Mouse (Mus musculus) Patski (cell line): ENCODE data around the gene Ncoa3. TPM values are rescaled to one million over a fixed set of nuclear protein-coding genes. Genes with fewer than 3 reads are reported as not detected.
A peak's percentile ranks its signal among the peaks of the same experiment; 100 is the strongest.

ENCODE experiments used
- ATAC-seq: fragments of 100-300 bp; one replicate; pipeline ENCODE4 v1.8.0; 2021
- CTCF ChIA-PET: fragments of 350-600 bp; sonication (Branson Sonifier 250); formaldehyde crosslinking; loops from one replicate; lab custom pipeline; 2022; ENCODE audit warnings: inconsistent platforms; lab: Charles Lee
- POLR2A ChIA-PET: fragments of 350-600 bp; sonication (Branson Sonifier 250); formaldehyde crosslinking; loops from one replicate; lab custom pipeline; 2022; ENCODE audit warnings: antibody characterized with exemption, inconsistent platforms; lab: Charles Lee
- DNase-seq: peaks from one replicate; pipeline ENCODE4 v3.0.0-alpha.2; 2011; ENCODE audit warnings: low read depth, low spot score
- H3K27me3 ChIP-seq: fragments of 371-371 bp; one replicate; pipeline ENCODE4 v1.5.1; 2021
- CTCF ChIP-seq: fragments of 100-300 bp; IDR thresholded peaks from one replicate; pipeline ENCODE4 v1.5.1; 2021
- in situ Hi-C: fragments of 300-500 bp; cut with MboI; formaldehyde crosslinking; loops from 3 replicates; pipeline ENCODE4 v1.11.1; 2018; ENCODE audit warnings: low pct_unique_long_range_greater_than_20kb, mixed read lengths
- polyA plus RNA-seq: library from polyadenylated mRNA; unstranded; gene quantifications from one replicate; pipeline ENCODE4 v1.2.3, GENCODE M21; 2021

Gene Ncoa3
- polyA plus RNA-seq, 1 experiment from 2014 or later = 22.5 TPM

- in situ Hi-C loops = no loop called here
- no peak for ATAC-seq
- CTCF ChIA-PET = no interaction called here
- POLR2A ChIA-PET = no interaction called here
- no peak for DNase-seq
- no peaks in the 10 kb centered on the region for H3K27me3 ChIP-seq
- TF ChIP-seq CTCF = no peak
These were observed 36.2 kb upstream of the Ncoa3 start for GRCm38 (mm10) chr2:165956096-165956740.

- DNase-seq (no peak), ATAC-seq (no peak)
- H3K27me3 ChIP-seq = no peaks in the 10 kb centered on the region
- no peak for TF ChIP-seq CTCF
- in situ Hi-C loops = no loop called here
- POLR2A ChIA-PET = no interaction called here
- CTCF ChIA-PET = no interaction called here
These were observed 35.1 kb upstream of the Ncoa3 start for GRCm38 (mm10) chr2:165957257-165957828.

GRCm38 (mm10) chr2:165958556-165958955 is 33.9 kb upstream of the Ncoa3 start:
- TF ChIP-seq CTCF = no peak
- ATAC-seq = no peak
- DNase-seq = no peak
- in situ Hi-C loops = no loop called here
- ChIA-PET POLR2A (no interaction called here), CTCF (no interaction called here)
- H3K27me3 ChIP-seq = no peaks in the 10 kb centered on the region

GRCm38 (mm10) chr2:165960695-165961094 is 31.7 kb upstream of the Ncoa3 start:
- no peak for TF ChIP-seq CTCF
- ChIA-PET POLR2A (no interaction called here), CTCF (no interaction called here)
- no peak for DNase-seq
- no peaks in the 10 kb centered on the region for H3K27me3 ChIP-seq
- in situ Hi-C loops = no loop called here
- ATAC-seq = no peak

- in situ Hi-C loops = no loop called here
These were observed 29.6 kb upstream of the Ncoa3 start for GRCm38 (mm10) chr2:165962824-165963223.

GRCm38 (mm10) chr2:165964121-165964520 is 28.3 kb upstream of the Ncoa3 start:
- in situ Hi-C loops = no loop called here
- POLR2A ChIA-PET = interaction anchor here (0.6 kb wide), 1 partner anchor 1217 kb away, joined by 3 read pairs; no protein-coding TSS in a partner anchor
- TF ChIP-seq CTCF = no peak
- DNase-seq = no peak
- CTCF ChIA-PET = no interaction called here
- no peak for ATAC-seq
- no peaks in the 10 kb centered on the region for H3K27me3 ChIP-seq

More at GRCm38 (mm10) chr2:165962824-165963223, 29.6 kb upstream of the Ncoa3 start:
- ChIA-PET POLR2A (no interaction called here), CTCF (no interaction called here)
- no peaks in the 10 kb centered on the region for H3K27me3 ChIP-seq
- ATAC-seq = no peak
- DNase-seq = no peak
- TF ChIP-seq CTCF = no peak

- DNase-seq = no peak
- TF ChIP-seq CTCF = no peak
- ATAC-seq = no peak
- ChIA-PET CTCF (no interaction called here), POLR2A (interaction anchor here (0.6 to 0.8 kb wide), 2 partner anchors 32 to 528 kb away, joined by 4 to 5 read pairs; no protein-coding TSS in a partner anchor)
- in situ Hi-C loops = no loop called here
- no peaks in the 10 kb centered on the region for H3K27me3 ChIP-seq
These were observed 25.4 kb upstream of the Ncoa3 start for GRCm38 (mm10) chr2:165967076-165967475.

GRCm38 (mm10) chr2:165967823-165968555 is 24.4 kb upstream of the Ncoa3 start:
- ChIA-PET CTCF (interaction anchor here (1.1 kb wide), 1 partner anchor 16 kb away, joined by 4 read pairs; no protein-coding TSS in a partner anchor), POLR2A (interaction anchor here (0.6 to 0.8 kb wide), 2 partner anchors 32 to 1482 kb away, joined by 4 read pairs; no protein-coding TSS in a partner anchor)
- H3K27me3 ChIP-seq = no peaks in the 10 kb centered on the region
- DNase-seq (no peak), ATAC-seq (no peak)
- in situ Hi-C loops = no loop called here
- no peak for TF ChIP-seq CTCF

GRCm38 (mm10) chr2:165968876-165969275 is 23.6 kb upstream of the Ncoa3 start:
- ChIA-PET CTCF (interaction anchor here (1.0 to 1.4 kb wide), 3 partner anchors 11 to 77 kb away, joined by 3 to 4 read pairs (median 4); no protein-coding TSS in a partner anchor), POLR2A (interaction anchor here (0.5 to 1.7 kb wide), 2 partner anchors 15 to 28 kb away, joined by 3 read pairs; no protein-coding TSS in a partner anchor)
- TF ChIP-seq CTCF = no peak
- ATAC-seq (peak; percentile 57), DNase-seq (peak; percentile 31)
- H3K27me3 ChIP-seq = no peaks in the 10 kb centered on the region
- in situ Hi-C loops = no loop called here

- H3K27me3 ChIP-seq = no peaks in the 10 kb centered on the region
- ATAC-seq (no peak), DNase-seq (no peak)
- in situ Hi-C loops = no loop called here
- ChIA-PET POLR2A (interaction anchor here (0.5 to 1.7 kb wide), 3 partner anchors 14 to 288 kb away, joined by 3 read pairs; no protein-coding TSS in a partner anchor), CTCF (interaction anchor here (1.0 to 1.4 kb wide), 2 partner anchors 11 to 76 kb away, joined by 3 to 4 read pairs; no protein-coding TSS in a partner anchor)
- TF ChIP-seq CTCF = no peak
These were observed 23.0 kb upstream of the Ncoa3 start for GRCm38 (mm10) chr2:165969391-165969790.
